Mouse (Mus musculus): ENCODE measurements around the gene Gm3500. TPM values are rescaled to one million over a fixed set of nuclear protein-coding genes. Genes with fewer than 3 reads are reported as not detected.
"Not testable (repeated sequence)": the region's sequence is repeated elsewhere in the genome, so short reads cannot be mapped to it uniquely, and the experiment has no call there.

Gene Gm3500
- not detected for total RNA-seq (2021)
- long read RNA-seq, experiment 1, result 0 reads
- long read RNA-seq, experiment 2, result 0 reads

DNA sequence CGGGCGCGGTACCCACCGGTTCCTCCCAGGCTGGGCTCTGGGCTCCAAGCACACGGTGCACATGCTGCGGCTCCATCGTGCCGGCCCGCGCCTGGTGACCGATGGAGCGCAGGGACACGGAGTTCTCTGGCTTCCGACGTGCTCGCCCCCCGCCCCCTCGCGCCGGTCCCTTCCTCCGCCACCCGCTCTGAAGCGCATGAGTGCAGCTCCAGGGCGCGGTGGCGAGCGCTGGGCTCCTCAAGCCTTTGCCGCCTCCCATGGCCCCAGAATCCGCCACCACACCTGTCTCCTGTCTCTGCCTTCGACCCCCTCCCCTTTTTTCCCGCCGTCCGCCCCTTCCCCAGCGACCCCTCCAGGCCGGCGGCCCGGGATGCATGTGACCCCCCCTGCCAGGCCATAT lies at the start of gene Gm3500:
TSS of gene Gm3500 (minus strand) at position 101 of the 400 bp plus-strand sequence.
- DNase-seq (ENCODE audit: low spot score in 2 of 2), result not testable (repeated sequence)

DNA sequence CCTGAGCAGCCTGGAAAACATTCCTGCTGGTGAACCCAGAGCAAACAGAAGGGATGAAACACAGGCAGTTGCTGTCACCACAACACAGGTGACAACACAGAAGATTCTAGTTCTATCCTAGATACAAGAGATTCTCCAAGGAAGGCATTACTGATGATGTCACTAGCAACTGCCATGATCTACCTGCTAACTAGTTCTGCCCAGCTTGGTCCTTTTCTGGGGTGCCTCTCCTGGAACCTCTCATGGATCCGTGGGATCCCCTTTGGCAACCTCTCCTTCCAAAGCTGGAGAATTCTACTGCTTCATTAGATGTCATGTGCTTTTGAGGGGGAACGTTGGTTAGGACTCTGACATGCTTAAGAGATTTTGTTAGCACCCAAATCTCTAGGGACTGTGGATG lies 54.0 kb downstream of the Gm3500 start, which contains the start of gene Gm3542:
TSS of gene Gm3542 (minus strand) at position 101 of the 400 bp plus-strand sequence.
- not testable (repeated sequence) for DNase-seq (ENCODE audit: low spot score in 2 of 2)

Other genes with a start within 250 kb of the Gm3500 start
- gene Gm3317, start 224.5 kb downstream of the Gm3500 start, total RNA-seq (2021), result not detected
- gene Gm8271, start 203.3 kb downstream of the Gm3500 start, total RNA-seq (2021), result not detected
- gene Gm3526, start 128.5 kb downstream of the Gm3500 start, total RNA-seq (2021), result under 1 TPM in 1 of 2 experiments, not detected in 1; 0.20 TPM
- not detected for gene Gm3542, start 54.1 kb downstream of the Gm3500 start, total RNA-seq (2021)
- gene Gm3194, start 66.4 kb upstream of the Gm3500 start, total RNA-seq (2021), result 1 to 10 TPM in 1 of 2 experiments, under 1 TPM in 1; 0.96 to 1.1 TPM
- gene Gm8246, start 88.8 kb upstream of the Gm3500 start, total RNA-seq (2021), result not detected
- gene Gm3187, start 95.2 kb upstream of the Gm3500 start, total RNA-seq (2021), result not detected
- gene Gm3488, start 112.6 kb upstream of the Gm3500 start, total RNA-seq (2021), result under 1 TPM; 0.25 to 0.65 TPM
- gene Gm3532, start 149.4 kb upstream of the Gm3500 start, total RNA-seq (2021), result not detected
- gene Gm8265, start 244.0 kb upstream of the Gm3500 start, total RNA-seq (2021), result not detected